Mouse (Mus musculus) embryo, embryonic 10 days (tissue): Measurements from ENCODE around the gene Dhrs3.

Source experiments
- DNase-seq: peaks from one replicate; pipeline ENCODE4 v3.0.0-alpha.2; 2015; ENCODE audit warnings: low spot score

Dhrs3 gene

DNA sequence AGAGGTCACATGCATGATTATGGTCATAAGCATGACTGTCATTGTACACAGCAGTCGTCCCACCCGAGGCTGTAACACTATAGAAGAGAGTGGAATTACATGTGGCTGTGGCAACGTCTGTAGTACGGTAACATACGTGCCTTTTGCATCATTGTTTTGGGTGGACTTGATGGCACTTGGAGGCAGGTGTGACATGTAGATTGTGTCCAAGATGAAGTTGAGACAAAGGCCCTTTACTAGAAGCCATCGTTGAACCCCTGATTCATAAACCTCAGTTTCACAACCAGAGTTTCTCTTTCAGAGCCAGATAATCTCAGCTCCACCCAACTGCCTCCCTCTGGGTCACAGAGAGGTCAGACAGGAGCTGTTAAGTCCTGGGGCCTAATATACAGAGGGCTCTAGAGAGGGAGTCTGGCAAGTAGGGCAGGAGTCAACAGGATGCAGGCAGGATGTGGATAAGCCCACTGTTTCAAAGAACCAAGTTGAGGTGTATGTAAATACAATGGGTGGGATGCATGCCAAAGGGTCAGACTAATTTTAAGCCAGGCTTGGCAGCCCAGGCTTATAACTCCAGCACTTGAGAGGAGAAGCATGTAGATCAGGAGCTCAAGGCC lies 5.5 kb downstream of the Dhrs3 start:
- DNase-seq = peak; percentile 44

DNA sequence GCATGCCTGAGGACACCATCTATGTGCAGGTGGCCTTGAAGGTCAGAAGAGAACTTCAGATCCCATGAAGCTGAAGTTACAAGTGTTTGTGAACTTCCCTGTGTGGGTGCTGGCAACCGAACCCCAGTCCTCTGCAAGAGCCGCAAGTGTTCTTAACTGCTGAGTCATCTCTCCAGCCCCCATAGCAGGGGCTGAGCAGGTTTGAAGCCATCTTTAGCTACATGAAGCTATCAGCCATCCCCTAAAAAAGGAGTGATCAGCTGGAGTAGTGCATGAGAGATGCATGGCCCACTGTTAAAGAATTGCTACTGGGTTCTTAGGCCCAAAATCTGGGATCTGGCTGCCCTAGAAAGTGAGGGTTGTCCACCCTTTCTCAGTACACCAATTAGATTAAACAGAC lies 6.1 kb downstream of the Dhrs3 start:
- no peak for DNase-seq

DNA sequence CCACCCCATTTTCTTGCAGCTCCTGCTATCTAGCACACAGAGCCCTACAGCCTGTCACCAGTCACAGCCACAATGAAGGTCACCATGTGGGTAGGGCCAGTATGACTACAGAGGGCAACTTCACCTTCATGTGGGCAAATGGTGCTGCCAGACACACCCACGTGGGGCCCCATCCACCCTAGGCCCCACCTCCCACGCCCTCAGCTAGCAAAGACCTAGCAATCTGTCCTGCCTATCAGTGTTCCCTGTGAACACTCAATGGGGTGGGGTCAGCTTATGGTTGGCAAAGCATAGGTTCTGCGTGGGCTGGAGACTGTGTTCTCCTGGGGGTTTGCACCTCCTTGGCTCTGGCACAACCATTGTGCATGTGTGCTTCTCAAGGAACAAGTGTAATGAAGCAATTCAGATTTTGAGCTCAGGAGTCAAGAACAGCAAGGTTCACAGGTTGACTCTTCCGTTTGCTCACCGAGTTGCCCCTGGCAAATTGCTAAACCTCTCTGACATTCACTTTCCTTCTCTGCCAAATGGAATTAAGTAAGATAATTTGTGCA lies 9.0 kb downstream of the Dhrs3 start:
- DNase-seq = no peak

DNA sequence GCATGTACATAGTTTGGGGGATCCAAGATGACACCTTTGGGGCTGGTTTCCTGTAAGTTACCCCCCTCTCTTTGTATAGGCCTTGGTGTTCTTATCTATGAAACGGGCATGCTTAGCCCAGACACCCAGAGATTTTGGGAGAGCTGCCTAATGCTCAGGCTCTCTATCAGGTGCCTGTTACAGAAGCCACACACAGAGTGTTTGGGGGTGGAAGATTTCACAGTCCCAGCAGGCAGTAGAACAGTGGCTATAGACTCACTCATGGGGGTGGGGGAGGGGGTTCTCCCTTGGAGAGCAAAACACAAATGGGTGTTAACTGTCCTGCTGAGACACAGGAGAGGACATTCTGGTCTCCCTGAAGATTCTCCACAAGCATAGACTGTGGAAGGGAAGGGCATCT lies 10.5 kb downstream of the Dhrs3 start:
- no peak for DNase-seq

GRCm38 (mm10) chr4:144903932-144904331 lies 11.3 kb downstream of the Dhrs3 start:
- DNase-seq = no peak

DNA sequence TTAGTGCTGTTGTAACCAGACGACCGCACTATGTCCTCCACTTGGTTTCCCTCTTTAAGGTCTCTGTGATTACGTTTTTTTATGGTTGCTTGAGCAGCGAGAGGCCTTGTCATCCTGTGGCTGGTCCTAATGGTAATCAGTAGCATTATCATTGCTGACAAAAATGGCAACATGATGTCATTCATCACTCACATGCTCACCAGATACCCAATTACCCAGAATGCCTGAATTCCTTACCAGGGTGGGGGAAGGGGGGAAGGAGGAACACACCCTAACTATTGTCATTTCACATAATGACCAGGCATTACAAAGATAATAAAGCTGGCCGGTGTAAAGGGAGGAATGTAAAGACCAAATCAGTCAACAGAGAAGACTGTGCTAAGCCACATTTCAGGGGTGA lies 12.5 kb downstream of the Dhrs3 start:
- DNase-seq = no peak

DNA sequence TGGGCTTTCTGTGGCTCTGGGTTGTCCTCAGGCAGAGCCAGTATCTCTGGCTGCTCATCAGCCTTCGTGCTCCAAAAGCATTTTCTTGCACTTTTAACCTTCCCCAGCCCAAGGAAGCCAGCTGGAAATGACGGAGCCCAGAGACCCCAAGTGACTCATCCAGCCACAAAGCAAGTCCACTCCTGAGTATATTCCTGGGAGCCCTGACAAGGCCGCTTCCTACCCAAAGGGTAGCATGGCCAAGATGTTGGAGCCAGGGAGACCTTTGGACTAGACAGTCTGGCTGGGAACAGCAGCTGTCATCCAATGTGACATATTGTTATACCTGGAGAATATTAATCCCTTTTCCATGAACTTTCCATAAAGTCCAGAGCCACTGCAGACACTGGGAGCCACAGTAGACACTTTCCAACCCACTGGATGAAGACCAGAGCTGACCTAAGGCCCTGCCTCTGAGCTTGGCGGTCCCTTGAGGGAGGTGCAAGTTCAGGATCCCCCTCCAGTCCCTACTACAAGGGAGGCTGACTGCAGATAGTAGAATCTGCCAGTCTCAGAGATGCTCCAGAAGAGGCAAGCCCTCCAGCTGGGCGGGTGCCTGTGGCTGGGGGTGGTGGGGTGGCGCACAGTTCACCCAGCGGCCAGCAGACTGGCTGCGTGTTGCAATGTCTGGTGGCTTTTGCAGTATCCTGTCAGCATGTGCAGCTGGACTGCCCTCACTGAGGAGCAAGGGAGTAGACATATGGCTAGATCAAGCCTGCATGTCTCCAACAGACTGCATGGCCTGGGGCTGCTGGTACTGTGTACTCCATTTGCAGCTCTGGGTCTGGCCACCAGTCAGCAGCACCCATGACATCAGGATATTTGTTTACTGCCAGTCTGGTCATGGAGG lies 13.6 kb downstream of the Dhrs3 start:
- DNase-seq = no peak

DNA sequence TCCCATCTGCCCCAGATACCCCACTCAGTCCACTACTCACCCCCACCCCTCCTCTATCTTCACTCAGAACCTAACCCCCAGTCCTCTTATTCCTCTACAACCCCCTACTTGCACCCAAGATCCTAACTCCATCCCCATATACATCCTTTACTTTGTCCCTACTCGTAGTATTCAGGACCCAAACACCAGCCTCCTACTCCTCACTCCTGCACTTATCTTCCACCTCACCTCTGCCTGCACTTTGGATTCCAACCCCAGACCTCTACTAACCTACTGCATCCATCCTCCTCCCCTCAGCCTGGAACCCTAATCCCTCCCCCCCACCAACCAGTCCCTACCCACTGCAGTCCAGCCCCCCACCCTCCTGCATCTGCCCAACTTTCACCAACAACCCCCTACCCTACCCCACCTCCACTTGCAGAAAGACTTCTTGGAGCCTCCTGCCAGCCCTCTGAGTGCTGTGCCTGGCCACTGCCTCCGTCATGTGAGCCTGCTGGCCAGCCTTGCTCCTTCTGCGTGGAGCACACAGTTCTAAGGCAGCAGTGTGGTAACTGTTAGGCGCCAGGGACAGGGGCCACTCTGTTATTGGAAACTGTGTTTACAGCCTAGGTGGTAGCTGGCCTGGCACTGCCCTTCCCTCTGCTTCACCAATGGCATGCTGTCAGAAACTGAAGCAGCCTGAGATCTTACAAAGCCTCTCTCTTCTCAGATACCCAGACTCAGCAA lies 14.5 kb downstream of the Dhrs3 start:
- DNase-seq = no peak

- DNase-seq = no peak
Observed at GRCm38 (mm10) chr4:144908825-144909224, 16.2 kb downstream of the Dhrs3 start.

GRCm38 (mm10) chr4:144910281-144910680 lies 17.7 kb downstream of the Dhrs3 start:
- no peak for DNase-seq

DNA sequence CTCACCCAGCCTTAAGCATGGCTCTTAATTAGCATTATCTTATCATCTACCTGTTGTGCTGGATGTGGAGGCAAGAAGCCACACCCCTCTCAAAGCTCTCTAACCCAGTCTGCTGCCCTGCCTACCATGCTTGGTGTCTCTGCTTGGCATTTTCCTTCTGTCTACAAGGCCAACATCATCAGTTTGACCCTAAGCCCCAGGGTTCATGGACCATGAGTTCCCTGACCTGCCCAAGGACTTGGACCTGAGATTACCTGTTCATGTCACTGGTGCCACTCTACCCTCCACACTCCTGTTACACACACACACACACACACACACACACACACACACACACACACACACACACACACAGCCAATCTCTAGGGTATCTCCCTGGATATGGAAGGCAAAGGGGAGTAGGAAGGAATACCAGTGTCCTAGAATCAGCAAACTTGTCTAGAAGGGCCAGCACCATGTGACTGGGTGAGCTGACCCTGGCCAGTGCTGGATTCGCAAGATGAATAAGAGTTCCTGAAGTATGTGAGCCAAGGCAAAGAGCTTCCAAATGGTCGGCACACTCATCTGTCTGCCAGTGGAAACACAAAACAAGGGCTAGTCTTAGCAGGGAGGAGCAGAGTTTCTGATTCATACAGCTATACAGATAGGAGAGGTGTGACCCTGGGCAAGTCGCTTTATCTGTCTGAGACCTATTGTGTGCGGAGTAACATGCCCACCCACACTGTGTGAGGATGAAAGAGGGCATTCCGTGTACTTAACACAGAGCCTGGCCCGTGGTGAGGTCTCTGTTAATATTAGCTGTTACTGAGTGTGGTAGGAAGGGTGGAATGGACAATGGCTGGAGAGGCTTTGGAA lies 20.9 kb downstream of the Dhrs3 start:
- DNase-seq = no peak

- DNase-seq = no peak
Observed at GRCm38 (mm10) chr4:144916520-144916919, 23.9 kb downstream of the Dhrs3 start.

DNA sequence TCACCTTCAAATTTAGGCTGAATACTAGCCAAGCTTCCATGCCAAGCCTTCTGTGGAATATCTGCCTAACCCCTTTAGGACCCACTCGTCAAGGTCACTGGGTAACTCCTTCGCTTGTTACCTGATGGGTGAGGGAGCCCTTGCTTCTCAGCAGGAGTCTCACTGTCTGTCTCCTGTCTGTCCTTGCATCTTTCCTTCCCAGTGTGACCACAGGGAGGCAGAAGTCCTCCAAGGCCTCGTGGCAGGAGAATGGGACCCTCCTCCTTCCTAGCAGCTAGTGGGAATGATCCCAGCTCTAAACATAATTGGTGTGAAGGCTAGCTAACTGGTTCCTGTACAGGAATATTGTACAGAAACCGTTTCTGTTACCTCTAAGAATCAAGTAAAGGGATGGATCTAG lies 24.5 kb downstream of the Dhrs3 start:
- peak; percentile 45 for DNase-seq

- DNase-seq = no peak
Observed at GRCm38 (mm10) chr4:144918501-144918900, 25.9 kb downstream of the Dhrs3 start.

- no peak for DNase-seq
Observed at GRCm38 (mm10) chr4:144928693-144929436, 36.2 kb downstream of the Dhrs3 start.

DNA sequence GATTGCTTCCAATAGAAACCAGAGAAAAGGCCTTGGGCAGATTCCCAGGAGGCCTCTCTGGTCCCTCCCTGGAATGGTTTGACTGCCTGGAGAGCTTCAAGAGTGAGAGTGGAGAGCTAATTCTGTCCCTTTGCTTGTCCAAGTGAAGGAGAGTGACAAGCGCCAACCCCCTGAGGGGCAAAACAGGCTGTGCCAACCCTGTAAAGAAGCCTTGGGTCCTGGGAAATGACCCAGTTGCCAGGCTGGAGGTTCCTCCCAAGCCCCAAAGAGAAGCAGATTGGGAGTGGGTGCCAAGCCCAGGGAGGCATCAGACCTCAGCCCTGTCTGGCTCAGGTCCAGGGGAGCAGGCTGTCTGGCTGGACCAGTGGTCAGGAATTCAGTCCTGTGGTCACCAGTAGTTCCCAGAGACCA lies 37.2 kb downstream of the Dhrs3 start:
- no peak for DNase-seq

GRCm38 (mm10) chr4:144930366-144930765 lies 37.7 kb downstream of the Dhrs3 start:
- DNase-seq = peak; percentile 46

GRCm38 (mm10) chr4:144931167-144931566 lies 38.5 kb downstream of the Dhrs3 start:
- no peak for DNase-seq

DNA sequence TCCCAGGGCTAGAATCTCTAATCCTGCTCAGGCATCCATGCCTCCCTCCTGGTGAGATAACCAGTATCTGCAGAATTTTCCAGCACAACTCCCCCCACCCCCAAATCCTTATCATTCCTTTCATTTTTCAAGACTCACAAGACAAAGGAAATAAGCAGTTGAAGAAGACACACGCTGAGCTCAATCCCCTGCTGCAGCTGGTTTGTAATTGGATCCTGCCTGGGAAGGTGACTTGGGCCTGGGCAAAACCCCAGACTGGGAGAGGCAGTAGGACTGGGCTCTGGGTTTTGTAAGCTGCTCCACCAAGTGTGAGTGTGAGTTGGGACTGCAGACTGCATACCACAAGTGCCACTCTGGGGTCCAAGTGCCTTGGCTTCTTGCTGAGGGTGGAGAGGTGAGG lies 41.9 kb downstream of the Dhrs3 start:
- peak; percentile 33 for DNase-seq

DNA sequence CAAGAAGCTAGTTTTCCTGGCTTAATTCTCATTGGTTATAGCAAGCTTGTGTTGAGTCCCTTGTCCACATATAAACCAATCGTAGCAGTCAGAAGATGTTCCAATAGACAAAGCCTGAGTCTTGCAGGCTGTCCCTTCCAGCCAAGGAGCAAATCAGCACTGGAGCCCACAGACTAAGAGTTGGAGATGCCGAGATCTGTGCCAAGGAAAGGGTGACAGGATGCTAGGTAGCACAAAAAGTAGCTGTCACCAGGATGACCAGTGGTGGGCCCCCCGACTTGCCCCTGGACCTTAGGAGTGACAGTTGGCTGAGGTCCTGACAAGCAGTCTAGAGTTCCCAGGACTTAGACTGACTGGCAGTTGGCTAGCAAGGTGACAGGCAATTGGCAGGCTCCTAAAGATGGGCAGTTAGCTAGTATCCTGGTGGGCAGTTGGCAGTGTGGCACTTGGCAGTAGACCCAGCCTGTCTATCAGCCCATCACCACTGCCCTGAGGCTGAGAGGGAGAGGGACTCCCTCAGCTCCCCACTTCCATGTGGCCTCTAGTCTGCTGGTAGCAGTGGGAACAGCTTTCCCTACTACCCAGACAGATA lies 44.0 kb downstream of the Dhrs3 start:
- no peak for DNase-seq
